Mouse (Mus musculus) mammary gland, adult 2 months (tissue): ENCODE results near the gene Olfr617. TPM values are rescaled to one million over a fixed set of nuclear protein-coding genes. Genes with fewer than 3 reads are reported as not detected.

Experiments used
- polyA plus RNA-seq: library from polyadenylated mRNA; depleted of rRNA; stranded (reverse); fragments of >200 nt; gene quantifications from 2 replicates; pipeline ENCODE4 v1.2.3, GENCODE M21; 2012; ENCODE audit warnings: low replicate concordance; rRNA removed

Olfr617 gene
- polyA plus RNA-seq = not detected in 2 replicates

GRCm38 (mm10) chr7:103572761-103573160 is at the start of gene Olfr617:
Olfr617 (plus strand) TSS chr7:103573061.

GRCm38 (mm10) chr7:103542617-103543016 is 30.2 kb upstream of the Olfr617 start, which contains the start of gene Olfr612:
Olfr612 (minus strand) TSS chr7:103542717.

DNA sequence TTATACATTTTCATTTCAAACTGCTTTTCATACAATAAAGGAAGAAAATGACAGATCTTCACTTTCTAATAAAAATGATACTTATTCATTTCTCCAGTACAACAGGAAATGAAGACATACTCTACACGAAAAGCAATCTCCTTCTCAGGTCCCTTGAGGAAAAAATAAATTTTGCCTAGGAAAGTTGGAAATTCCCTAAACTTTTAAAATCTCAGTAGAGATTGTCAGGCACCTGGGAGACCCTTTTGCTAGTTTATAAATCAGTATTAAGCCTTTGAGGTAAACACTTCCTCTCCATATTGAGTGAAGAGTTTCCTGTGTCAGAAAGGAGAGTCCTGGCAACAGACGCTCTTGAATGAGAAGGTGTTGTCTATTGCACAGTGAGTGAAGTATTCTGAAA is 25.1 kb upstream of the Olfr617 start, which contains the start of gene Olfr613:
Gene Olfr613, plus strand, starts transcription at position 301 of the 400 bp plus-strand sequence.

GRCm38 (mm10) chr7:103555779-103556178 is 17.1 kb upstream of the Olfr617 start, which contains the start of gene Olfr615:
Olfr615 (plus strand) TSS chr7:103556079.

GRCm38 (mm10) chr7:103569043-103569442 is 3.8 kb upstream of the Olfr617 start, which contains the start of gene Olfr616:
Olfr616 (minus strand) TSS chr7:103569143.

DNA sequence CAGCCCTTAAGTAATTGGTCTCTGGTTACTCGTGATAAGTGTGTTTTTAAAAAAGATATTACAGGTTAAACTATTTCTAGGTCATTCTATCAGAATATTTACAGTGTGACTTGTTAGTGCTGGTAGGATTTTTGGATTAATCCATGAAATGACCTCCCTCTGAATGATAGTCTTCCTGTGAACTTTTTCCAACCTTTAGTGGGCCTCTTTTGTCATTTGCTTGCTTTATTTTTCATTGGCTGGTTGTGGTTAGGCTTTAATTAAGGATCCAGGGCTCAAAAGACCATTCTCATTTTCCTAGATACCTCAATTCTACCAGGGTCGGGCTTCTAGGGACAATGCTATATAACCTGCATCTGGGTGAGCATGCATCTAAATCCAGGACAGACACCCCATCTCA is 16.9 kb downstream of the Olfr617 start, which contains the start of gene Olfr618:
Gene Olfr618, plus strand, starts transcription at position 301 of the 400 bp plus-strand sequence.

GRCm38 (mm10) chr7:103600275-103600674 is 27.4 kb downstream of the Olfr617 start, which contains the start of gene Olfr619:
Olfr619 (plus strand) TSS chr7:103600575.

GRCm38 (mm10) chr7:103612434-103612833 is 39.6 kb downstream of the Olfr617 start, which contains the start of gene Olfr620:
Olfr620 (minus strand) TSS chr7:103612534.

Other genes starting within 250 kb of the Olfr617 start
- gene Olfr598, start 249.5 kb upstream of the Olfr617 start, polyA plus RNA-seq = not detected in 2 replicates
- gene Olfr599, start 237.1 kb upstream of the Olfr617 start, polyA plus RNA-seq = not detected in 2 replicates
- gene Olfr600, start 223.4 kb upstream of the Olfr617 start, polyA plus RNA-seq = not detected in 2 replicates
- gene Olfr601, start 210.4 kb upstream of the Olfr617 start, polyA plus RNA-seq = not detected in 2 replicates
- gene Olfr603, start 186.9 kb upstream of the Olfr617 start, polyA plus RNA-seq = not detected in 2 replicates
- not detected in 2 replicates for gene Usp17lc, start 158.0 kb upstream of the Olfr617 start, polyA plus RNA-seq
- not detected in 2 replicates for gene Olfr605, start 127.6 kb upstream of the Olfr617 start, polyA plus RNA-seq
- not detected in 2 replicates for gene Olfr606, start 124.0 kb upstream of the Olfr617 start, polyA plus RNA-seq
- gene Olfr607, start 108.9 kb upstream of the Olfr617 start, polyA plus RNA-seq = not detected in 2 replicates
- gene Olfr608, start 103.2 kb upstream of the Olfr617 start, polyA plus RNA-seq = not detected in 2 replicates
- not detected in 2 replicates for gene Olfr609, start 75.0 kb upstream of the Olfr617 start, polyA plus RNA-seq
- gene Olfr610, start 60.9 kb upstream of the Olfr617 start, polyA plus RNA-seq = not detected in 2 replicates
- gene Olfr611, start 52.2 kb upstream of the Olfr617 start, polyA plus RNA-seq = not detected in 2 replicates
- gene Olfr612, start 30.3 kb upstream of the Olfr617 start, polyA plus RNA-seq = not detected in 2 replicates
- not detected in 2 replicates for gene Olfr613, start 25.0 kb upstream of the Olfr617 start, polyA plus RNA-seq
- gene Olfr615, start 17.0 kb upstream of the Olfr617 start, polyA plus RNA-seq = not detected in 2 replicates
- gene Olfr616, start 3.9 kb upstream of the Olfr617 start, polyA plus RNA-seq = not detected in 2 replicates
- gene Olfr618, start 17.0 kb downstream of the Olfr617 start, polyA plus RNA-seq = not detected in 2 replicates
- gene Olfr619, start 27.5 kb downstream of the Olfr617 start, polyA plus RNA-seq = not detected in 2 replicates
- gene Olfr620, start 39.5 kb downstream of the Olfr617 start, polyA plus RNA-seq = not detected in 2 replicates
- gene Olfr622, start 69.6 kb downstream of the Olfr617 start, polyA plus RNA-seq = not detected in 2 replicates
- gene Olfr623, start 90.6 kb downstream of the Olfr617 start, polyA plus RNA-seq = not detected in 2 replicates
- not detected in 2 replicates for gene Olfr624, start 98.1 kb downstream of the Olfr617 start, polyA plus RNA-seq
- not detected in 2 replicates for gene Olfr625-ps1, start 109.7 kb downstream of the Olfr617 start, polyA plus RNA-seq
- gene Olfr243, start 141.6 kb downstream of the Olfr617 start, polyA plus RNA-seq = not detected in 2 replicates
- gene Olfr628, start 157.3 kb downstream of the Olfr617 start, polyA plus RNA-seq = not detected in 2 replicates
- not detected in 2 replicates for gene Olfr629, start 171.9 kb downstream of the Olfr617 start, polyA plus RNA-seq
- gene Olfr630, start 184.3 kb downstream of the Olfr617 start, polyA plus RNA-seq = not detected in 2 replicates
- not detected in 2 replicates for gene Olfr69, start 198.5 kb downstream of the Olfr617 start, polyA plus RNA-seq
- gene Olfr68, start 206.6 kb downstream of the Olfr617 start, polyA plus RNA-seq = not detected in 2 replicates
- not detected in 2 replicates for gene Olfr67, start 218.8 kb downstream of the Olfr617 start, polyA plus RNA-seq
- gene Hbb-bt, start 240.9 kb downstream of the Olfr617 start, polyA plus RNA-seq = 79.2 and 80.0 TPM in 2 replicates